Mouse (Mus musculus) layer of hippocampus, adult 2 months (tissue): ENCODE measurements around the gene Ppp1r16b. TPM values are rescaled to one million over a fixed set of nuclear protein-coding genes. Genes with fewer than 3 reads are reported as not detected.
"Not testable (repeated sequence)": the region's sequence is repeated elsewhere in the genome, so short reads cannot be mapped to it uniquely, and the experiment has no call there.

Source experiments
- DNase-seq, 2 experiments: peaks; one replicate each; pipeline ENCODE4 v3.0.0; 2022; ENCODE audit warnings: low spot score in 2 of 2
- H3K27ac ChIP-seq: fragments of 200-600 bp; 2 replicates; pipeline ENCODE4 v1.8.1; 2022
- H3K4me3 ChIP-seq: fragments of 200-600 bp; 2 replicates; pipeline ENCODE4 v1.8.1; 2022; ENCODE audit warnings: mild to moderate bottlenecking
- CTCF ChIP-seq: fragments of 200-600 bp; conservative IDR thresholded peaks from 2 replicates; pipeline ENCODE4 v1.8.1; 2022; ENCODE audit warnings: antibody characterized with exemption, mild to moderate bottlenecking, moderate library complexity
- total RNA-seq, 2 experiments: library from RNA; stranded (reverse); gene quantifications; 2 replicates each; pipeline ENCODE4 v1.2.3; 2021

Gene Ppp1r16b
- total RNA-seq, 2 experiments from 2014 or later: 147 to 150 TPM

DNA sequence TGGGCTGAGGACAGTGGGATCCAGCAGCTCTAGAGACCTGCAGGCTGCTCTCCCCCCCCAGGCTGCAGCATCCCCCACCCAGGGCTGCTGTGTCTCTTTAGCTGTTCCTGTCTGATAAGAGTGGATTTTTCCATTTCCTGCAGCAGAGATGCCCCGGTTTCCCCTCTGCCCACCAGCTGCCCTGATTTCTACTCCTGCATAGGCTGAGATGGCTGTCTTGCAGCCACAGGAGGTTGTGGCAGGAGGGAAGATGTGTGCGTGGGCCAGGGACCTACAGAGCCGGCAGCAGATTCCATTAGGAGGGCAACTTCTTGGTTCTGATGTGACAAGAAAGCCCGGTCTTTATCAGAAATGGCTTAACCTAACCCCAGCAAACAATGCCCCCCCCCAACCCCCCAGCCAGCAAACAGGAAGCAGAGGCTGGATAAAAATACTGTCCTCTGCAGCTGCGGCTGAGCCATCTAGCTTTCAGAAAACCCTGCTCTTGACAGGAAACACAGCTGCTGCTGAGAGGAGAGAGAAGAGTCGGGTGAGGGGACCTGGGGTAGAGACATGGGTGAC, 57.9 kb downstream of the Ppp1r16b start:
- TF ChIP-seq CTCF: no peak
- Histone ChIP-seq H3K4me3 (no peak overlapping the region), H3K27ac (peak overlapping the region; percentile 85)
- no peak for DNase-seq

DNA sequence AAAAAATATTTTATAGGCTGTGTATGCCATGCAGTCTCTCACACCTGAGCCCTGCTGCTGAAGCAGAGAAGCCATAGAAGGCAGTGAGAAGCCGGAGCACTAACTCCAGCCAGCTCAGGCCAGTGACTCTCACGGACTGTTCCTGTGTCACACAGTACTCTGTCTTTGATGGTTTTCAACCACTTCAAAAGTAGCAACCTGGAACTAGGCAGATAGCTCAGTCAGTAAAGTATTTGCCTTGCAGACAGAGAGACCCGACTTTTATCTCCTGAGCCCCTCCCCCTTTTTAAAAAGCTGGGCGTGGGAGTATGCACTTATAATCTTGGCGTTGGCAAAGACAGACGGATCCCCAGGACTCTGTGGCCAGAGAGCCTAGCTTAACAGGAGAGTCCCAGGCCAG, 58.6 kb downstream of the Ppp1r16b start:
- H3K4me3 ChIP-seq: no peak overlapping the region
- no peak for TF ChIP-seq CTCF
- no peak for DNase-seq
- peak overlapping the region; percentile 85 for H3K27ac ChIP-seq

DNA sequence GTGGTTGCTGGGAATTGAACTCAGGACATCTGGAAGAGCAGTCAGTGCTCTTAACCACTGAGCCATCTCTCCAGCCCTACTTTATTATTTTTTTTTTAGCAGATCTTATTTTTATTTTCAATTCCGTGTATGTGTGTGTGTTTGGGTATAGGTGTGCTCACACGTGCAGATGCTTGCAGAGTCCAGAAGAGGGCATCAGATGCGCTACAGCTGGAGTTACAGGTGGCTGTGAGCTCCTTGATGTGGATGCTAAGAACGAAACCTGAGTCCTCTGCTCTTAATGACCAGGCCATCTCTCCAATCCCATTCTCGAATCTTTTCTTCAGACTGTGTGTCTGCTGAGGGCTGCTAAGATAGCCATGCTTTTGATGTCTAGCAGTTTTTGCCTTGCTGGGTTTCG, 61.1 kb downstream of the Ppp1r16b start:
- Histone ChIP-seq H3K4me3 (no peak overlapping the region), H3K27ac (peak overlapping the region; percentile 59; the same call in 1 of the 2 replicates)
- peak; percentile 45 for TF ChIP-seq CTCF
- no peak for DNase-seq

DNA sequence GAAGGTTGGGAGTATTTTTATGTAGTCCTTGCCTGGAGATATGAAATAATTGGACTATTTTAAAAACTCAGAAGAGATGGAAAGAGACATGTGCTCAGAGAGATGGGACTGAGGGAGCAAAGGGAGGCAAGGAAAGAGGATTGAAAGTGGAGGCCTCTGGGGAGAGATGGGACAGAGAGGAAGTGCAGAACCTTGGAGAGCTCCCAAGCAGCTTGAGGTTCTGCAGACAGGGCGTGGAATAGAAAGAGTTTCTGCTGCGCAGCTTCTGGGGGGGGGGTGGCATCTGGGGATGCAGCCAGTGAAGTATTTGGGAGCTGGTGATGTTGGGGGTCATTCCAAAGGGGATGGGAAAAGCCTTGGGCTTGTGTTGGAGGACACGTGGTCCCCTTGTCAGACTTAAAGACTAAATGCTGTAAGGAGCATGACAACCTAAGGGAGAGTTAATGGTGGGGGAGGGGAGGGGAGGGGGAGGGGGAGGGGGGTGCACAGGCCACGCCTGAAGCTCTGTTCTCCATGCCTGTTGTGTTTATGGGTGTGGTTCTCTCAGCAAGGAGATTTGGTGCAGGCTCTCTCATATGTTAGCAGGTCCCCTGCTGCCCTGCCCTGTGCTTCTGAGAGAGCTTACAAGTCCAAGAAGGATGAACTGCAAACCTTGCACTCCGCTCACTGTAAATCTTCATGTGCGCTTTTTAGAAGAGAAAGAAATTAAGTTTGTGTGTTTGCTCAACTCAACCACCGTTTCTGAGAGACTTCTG, 63.0 kb downstream of the Ppp1r16b start:
- H3K4me3 ChIP-seq: no peak overlapping the region
- DNase-seq: no peak
- H3K27ac ChIP-seq: peak overlapping the region; percentile 59; the same call in 1 of the 2 replicates
- no peak for TF ChIP-seq CTCF

- H3K27ac ChIP-seq: peak overlapping the region; percentile 59; the same call in 1 of the 2 replicates
- no peak for DNase-seq
- no peak overlapping the region for H3K4me3 ChIP-seq
- no peak for TF ChIP-seq CTCF
Measured at GRCm38 (mm10) chr2:158730896-158731295, 65.7 kb downstream of the Ppp1r16b start.

DNA sequence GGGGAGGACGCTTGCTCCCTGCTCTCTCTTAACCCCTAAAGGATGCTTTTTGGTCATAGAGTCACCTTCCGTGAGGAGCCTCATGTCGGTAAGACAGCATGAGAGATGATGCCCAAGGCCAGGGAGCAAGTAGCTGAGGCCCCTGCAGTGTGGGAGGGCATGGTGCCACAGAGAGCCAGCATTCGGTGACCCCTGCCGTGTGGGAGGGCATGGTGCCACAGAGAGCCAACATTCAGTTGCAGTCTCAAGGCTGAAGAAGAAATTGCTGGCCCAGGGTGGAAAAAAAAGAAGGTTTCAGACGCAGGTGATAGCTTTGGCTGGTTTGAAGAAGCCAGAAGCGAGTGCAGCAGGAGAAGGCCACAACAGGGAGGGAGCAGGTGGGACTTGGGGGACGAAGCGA, 67.3 kb downstream of the Ppp1r16b start:
- peak overlapping the region; percentile 85 for H3K27ac ChIP-seq
- H3K4me3 ChIP-seq: no peak overlapping the region
- no peak for DNase-seq
- TF ChIP-seq CTCF: no peak

- Histone ChIP-seq H3K4me3 (no peak overlapping the region), H3K27ac (peak overlapping the region; percentile 85)
- no peak for DNase-seq
- no peak for TF ChIP-seq CTCF
Measured at GRCm38 (mm10) chr2:158733136-158733535, 67.9 kb downstream of the Ppp1r16b start.

- Histone ChIP-seq H3K4me3 (no peak overlapping the region), H3K27ac (peak overlapping the region; percentile 85)
- no peak for DNase-seq
- no peak for TF ChIP-seq CTCF
Measured at GRCm38 (mm10) chr2:158733914-158734313, 68.7 kb downstream of the Ppp1r16b start.

DNA sequence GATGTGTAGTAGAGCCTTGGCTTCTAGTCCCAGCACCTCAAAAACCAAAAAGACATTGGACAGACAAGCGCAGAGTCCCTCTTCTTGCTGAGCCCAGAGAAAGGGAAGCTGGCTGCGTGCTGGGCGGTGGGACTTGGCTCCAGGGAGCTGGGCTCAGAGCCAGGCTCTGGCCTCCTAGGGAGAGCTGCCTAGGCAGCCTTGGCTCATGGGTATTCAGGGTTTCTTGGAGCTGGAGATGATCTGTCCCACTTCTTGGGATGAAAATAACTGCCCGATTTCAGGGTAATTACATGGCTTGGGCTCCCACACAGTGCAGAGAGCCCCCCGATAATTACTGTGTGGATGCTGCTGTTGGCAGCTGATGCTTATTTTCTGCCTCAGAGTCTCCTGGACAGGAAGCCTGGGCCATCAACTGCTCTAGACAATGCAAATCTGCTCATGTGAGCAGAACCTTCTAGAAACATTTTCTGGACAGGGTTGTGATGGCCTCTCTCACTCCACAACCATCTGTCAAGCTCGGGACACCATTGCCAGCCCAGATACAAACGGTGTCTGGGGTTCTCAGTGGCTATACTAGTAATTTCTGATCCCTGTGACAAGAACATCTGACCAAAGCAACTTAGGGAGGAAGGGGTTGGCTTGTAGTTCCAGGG, 69.4 kb downstream of the Ppp1r16b start:
- no peak for TF ChIP-seq CTCF
- peak in 1 of 2 experiments; percentile 65 for DNase-seq
- no peak overlapping the region for H3K4me3 ChIP-seq
- H3K27ac ChIP-seq: peak overlapping the region; percentile 85

GRCm38 (mm10) chr2:158735340-158735739, 70.1 kb downstream of the Ppp1r16b start:
- Histone ChIP-seq H3K27ac (peak overlapping the region; percentile 85), H3K4me3 (no peak overlapping the region)
- DNase-seq: no peak
- TF ChIP-seq CTCF: no peak

- H3K27ac ChIP-seq: peak overlapping the region; percentile 85; the same call in 1 of the 2 replicates
- TF ChIP-seq CTCF: peak; percentile 62
- not testable (repeated sequence) for DNase-seq, H3K4me3 ChIP-seq
Measured at GRCm38 (mm10) chr2:158736247-158736646, 71.0 kb downstream of the Ppp1r16b start.

DNA sequence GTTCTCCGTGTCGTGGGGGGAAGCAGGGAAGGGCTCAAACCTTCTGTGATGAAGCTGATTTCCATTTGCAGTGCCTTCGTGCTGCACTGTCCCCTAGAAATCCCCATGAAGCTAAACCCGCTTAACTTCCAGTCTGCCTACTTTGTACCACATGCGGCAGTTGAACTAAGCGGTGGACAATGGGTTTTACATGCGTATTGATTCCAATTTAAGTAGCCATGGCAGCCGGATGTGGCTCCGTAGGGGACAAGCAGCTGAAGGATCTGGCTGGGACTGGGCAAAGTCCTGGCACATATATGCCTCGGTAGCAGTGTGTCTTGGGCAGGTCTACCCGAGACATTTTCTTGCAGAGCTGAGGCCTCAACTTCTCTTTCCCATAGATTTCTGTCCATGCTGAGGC, 73.4 kb downstream of the Ppp1r16b start:
- H3K4me3 ChIP-seq: no peak overlapping the region
- H3K27ac ChIP-seq: peak overlapping the region; percentile 79
- no peak for DNase-seq
- no peak for TF ChIP-seq CTCF

DNA sequence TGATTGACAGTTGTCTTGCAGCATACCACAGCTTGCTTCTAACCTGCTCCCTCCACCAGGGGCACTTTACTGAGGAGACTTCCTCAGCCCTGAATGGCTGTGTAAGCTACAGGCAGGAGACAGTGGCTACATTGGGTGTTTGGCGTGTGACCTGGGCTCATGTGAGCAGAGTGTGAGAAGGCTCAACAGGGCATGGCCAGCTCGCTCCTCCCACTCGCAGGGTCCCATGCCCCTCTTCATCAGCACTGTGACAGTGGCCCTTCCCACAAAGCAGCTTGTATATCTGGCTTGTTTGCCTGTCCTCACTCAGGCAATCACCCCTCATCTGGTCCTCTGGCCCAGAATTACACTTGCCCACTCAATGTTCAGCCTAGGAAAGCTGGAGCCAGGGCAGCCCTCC, 73.9 kb downstream of the Ppp1r16b start:
- H3K4me3 ChIP-seq: no peak overlapping the region
- peak; percentile 38 for TF ChIP-seq CTCF
- DNase-seq: no peak
- peak overlapping the region; percentile 79 for H3K27ac ChIP-seq
